Mouse (Mus musculus) activated CD4-positive, CD25-positive, alpha-beta regulatory T cell, adult 9 weeks (primary cell): ENCODE measurements around the gene H2al1f. TPM values are rescaled to one million over a fixed set of nuclear protein-coding genes. Genes with fewer than 3 reads are reported as not detected.

Experiments
- polyA plus RNA-seq: library from polyadenylated mRNA; unstranded; fragments of 100-300 nt; shearing (Covaris generic); gene quantifications from one replicate; pipeline ENCODE4 v1.2.1, GENCODE M21; 2017

H2al1f gene
- not detected for polyA plus RNA-seq

GRCm38 (mm10) chrX:11314858-11315257 lies at the start of gene H2al1f:
H2al1f (plus strand) TSS chrX:11315158.

GRCm38 (mm10) chrX:11298957-11299356 lies 16.0 kb upstream of the H2al1f start, which contains the start of gene H2al1a:
H2al1a (plus strand) TSS chrX:11299257.

GRCm38 (mm10) chrX:11302132-11302531 lies 12.8 kb upstream of the H2al1f start, which contains the start of gene H2al1b:
H2al1b (plus strand) TSS chrX:11302432.

DNA sequence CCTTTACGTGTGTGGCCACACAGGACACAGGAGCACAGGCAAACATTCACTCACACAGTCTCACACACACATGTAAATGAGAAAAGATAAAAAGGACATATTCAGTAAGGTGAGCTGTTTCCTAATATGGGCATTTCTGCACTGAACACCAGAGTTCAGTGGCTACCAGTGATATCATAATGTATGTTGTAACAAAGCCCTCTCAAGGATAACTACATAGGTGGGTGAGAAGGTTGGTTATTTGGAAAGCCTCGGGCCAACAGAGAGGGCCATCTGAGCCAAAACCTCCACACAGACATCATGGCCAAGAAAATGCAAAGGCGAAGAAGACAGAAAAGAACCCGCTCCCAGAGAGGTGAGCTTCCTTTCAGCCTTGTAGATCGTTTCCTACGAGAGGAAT lies 9.6 kb upstream of the H2al1f start, which contains the start of gene H2al1c:
H2al1c (plus strand) TSS at position 301 of the 400 bp plus-strand sequence.

GRCm38 (mm10) chrX:11308524-11308923 lies 6.4 kb upstream of the H2al1f start, which contains the start of gene H2al1d:
H2al1d (plus strand) TSS chrX:11308824.

GRCm38 (mm10) chrX:11311634-11312033 lies 3.3 kb upstream of the H2al1f start, which contains the start of gene H2al1e:
H2al1e (plus strand) TSS chrX:11311934.

GRCm38 (mm10) chrX:11317956-11318355 lies 3.0 kb downstream of the H2al1f start, which contains the start of gene H2al1g:
H2al1g (plus strand) TSS chrX:11318256.

GRCm38 (mm10) chrX:11321192-11321591 lies 6.2 kb downstream of the H2al1f start, which contains the start of gene H2al1h:
H2al1h (plus strand) TSS chrX:11321492.

DNA sequence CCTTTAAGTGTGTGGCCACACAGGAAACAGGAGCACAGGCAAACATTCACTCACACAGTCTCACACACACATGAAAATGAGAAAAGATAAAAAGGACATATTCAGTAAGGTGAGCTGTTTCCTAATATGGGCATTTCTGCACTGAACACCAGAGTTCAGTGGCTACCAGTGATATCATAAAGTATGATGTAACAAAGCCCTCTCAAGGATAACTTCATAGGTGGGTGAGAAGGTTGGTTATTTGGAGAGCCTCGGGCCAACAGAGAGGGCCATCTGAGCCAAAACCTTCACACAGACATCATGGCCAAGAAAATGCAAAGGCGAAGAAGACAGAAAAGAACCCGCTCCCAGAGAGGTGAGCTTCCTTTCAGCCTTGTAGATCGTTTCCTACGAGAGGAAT lies 9.4 kb downstream of the H2al1f start, which contains the start of gene H2al1i:
H2al1i (plus strand) TSS at position 301 of the 400 bp plus-strand sequence.

GRCm38 (mm10) chrX:11327522-11327921 lies 12.6 kb downstream of the H2al1f start, which contains the start of gene H2al1j:
H2al1j (plus strand) TSS chrX:11327822.

Other genes with a start within 250 kb of the H2al1f start
- not detected for gene H2al1a, start 15.9 kb upstream of the H2al1f start, polyA plus RNA-seq
- gene H2al1b, start 12.7 kb upstream of the H2al1f start, polyA plus RNA-seq, result not detected
- not detected for gene H2al1c, start 9.5 kb upstream of the H2al1f start, polyA plus RNA-seq
- gene H2al1d, start 6.3 kb upstream of the H2al1f start, polyA plus RNA-seq, result not detected
- gene H2al1e, start 3.2 kb upstream of the H2al1f start, polyA plus RNA-seq, result 0.60 TPM
- gene H2al1g, start 3.1 kb downstream of the H2al1f start, polyA plus RNA-seq, result not detected
- not detected for gene H2al1h, start 6.3 kb downstream of the H2al1f start, polyA plus RNA-seq
- not detected for gene H2al1i, start 9.5 kb downstream of the H2al1f start, polyA plus RNA-seq
- gene H2al1j, start 12.7 kb downstream of the H2al1f start, polyA plus RNA-seq, result not detected